Mouse (Mus musculus) erythroblast, embryonic 14.5 days (primary cell): ENCODE data around the gene Mfsd12. TPM values are rescaled to one million over a fixed set of nuclear protein-coding genes. Genes with fewer than 3 reads are reported as not detected.

Source experiments
- H3K27me3 ChIP-seq: 2 replicates; pipeline ENCODE4 v1.6.1; 2012; ENCODE audit warnings: inconsistent platforms; ENCODE audit not compliant: control insufficient read depth
- H3K36me3 ChIP-seq: 2 replicates; pipeline ENCODE4 v1.6.1; 2012; ENCODE audit warnings: mild to moderate bottlenecking, inconsistent platforms; ENCODE audit not compliant: control insufficient read depth
- H3K4me1 ChIP-seq: 2 replicates; pipeline ENCODE4 v1.6.1; 2012; ENCODE audit warnings: inconsistent platforms; ENCODE audit not compliant: control insufficient read depth
- H3K4me3 ChIP-seq: replicated peaks from 2 replicates; pipeline ENCODE3; 2012; ENCODE audit warnings: moderate library complexity, mild to moderate bottlenecking, inconsistent platforms
- H3K9me3 ChIP-seq: 2 replicates; pipeline ENCODE4 v1.6.1; 2012; ENCODE audit warnings: low read length, inconsistent platforms, mixed read lengths; ENCODE audit not compliant: control insufficient read depth
- GATA1 ChIP-seq: IDR thresholded peaks from 2 replicates; pipeline ENCODE4 v1.6.1; 2012; ENCODE audit warnings: low read length, inconsistent platforms, mixed read lengths
- TAL1 ChIP-seq: IDR thresholded peaks from 3 replicates; pipeline ENCODE4 v1.6.1; 2012; ENCODE audit warnings: low read length, inconsistent platforms, mixed read lengths
- polyA plus RNA-seq: library from polyadenylated mRNA; stranded (reverse); fragments of >175 nt; gene quantifications from 2 replicates; pipeline ENCODE4 v1.2.3, GENCODE M21; 2012

Mfsd12 gene
- polyA plus RNA-seq, 1 experiment, result 6.7 TPM

- Histone ChIP-seq H3K4me3 (peak overlapping the region; percentile 35), H3K9me3 (peaks cover 2% of the 10 kb centered on the region; the same call in 1 of the 2 replicates), H3K36me3 (peaks cover 70% of the 10 kb centered on the region), H3K4me1 (peaks cover 96% of the 10 kb centered on the region), H3K27me3 (no peaks in the 10 kb centered on the region)
- TF ChIP-seq TAL1 (no peak), GATA1 (no peak)
Measured at GRCm38 (mm10) chr10:81360721-81361120, 3.4 kb downstream of the Mfsd12 start.

GRCm38 (mm10) chr10:81362336-81362949, 5.2 kb downstream of the Mfsd12 start:
- Histone ChIP-seq H3K27me3 (no peaks in the 10 kb centered on the region), H3K9me3 (peaks cover 2% of the 10 kb centered on the region; the same call in 1 of the 2 replicates), H3K4me1 (peaks cover 100% of the 10 kb centered on the region), H3K4me3 (peak overlapping the region; percentile 57), H3K36me3 (peaks cover 87% of the 10 kb centered on the region)
- peak; percentile 71 for TF ChIP-seq GATA1
- peak; percentile 73 for TF ChIP-seq TAL1

DNA sequence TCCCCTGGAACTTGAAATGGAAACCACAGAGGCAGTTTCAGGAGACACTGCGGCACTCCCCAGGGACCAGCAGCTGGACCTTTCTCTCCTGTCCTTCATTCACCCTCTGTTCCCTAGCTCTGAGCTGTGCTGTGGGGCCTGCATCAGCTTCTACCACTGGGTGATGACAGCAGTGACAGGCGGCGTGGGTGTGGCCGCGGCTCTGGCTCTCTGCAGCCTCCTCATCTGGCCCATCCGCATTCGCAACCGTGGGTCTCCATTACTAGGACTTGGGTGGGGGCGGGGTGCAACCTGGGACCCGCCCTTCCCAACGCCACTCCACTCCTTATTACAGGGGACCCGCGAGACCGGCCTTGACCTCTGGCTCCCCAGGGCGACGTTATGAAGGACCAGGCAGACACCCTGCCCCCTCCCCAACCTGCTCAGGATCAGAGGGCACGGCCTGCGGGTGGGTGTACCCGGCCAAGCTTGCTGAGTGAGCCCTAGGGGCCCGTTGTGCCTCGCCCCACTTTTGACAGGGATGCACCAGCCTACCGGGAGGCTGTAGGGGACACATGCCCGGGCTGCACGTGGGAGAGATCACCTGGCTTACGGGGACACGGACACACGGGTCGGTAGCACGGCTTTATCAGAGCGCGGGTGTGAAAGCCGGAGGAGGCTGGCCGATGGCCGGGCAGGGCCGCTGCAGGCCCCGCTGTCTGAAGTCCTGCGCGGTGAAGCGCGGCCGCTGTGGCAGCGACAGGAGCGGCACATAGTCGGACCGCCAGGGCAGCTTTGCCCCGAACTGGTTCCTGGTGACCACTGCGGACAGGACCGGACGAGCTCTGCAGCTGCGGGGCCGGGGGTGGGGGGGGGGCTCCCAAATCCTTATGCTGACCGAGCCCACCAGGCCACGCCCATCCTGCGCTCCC, 6.4 kb downstream of the Mfsd12 start:
- no peaks in the 10 kb centered on the region; the same call in 1 of the 2 replicates for H3K27me3 ChIP-seq
- peaks cover 100% of the 10 kb centered on the region for H3K4me1 ChIP-seq
- H3K4me3 ChIP-seq, result peak overlapping the region; percentile 57
- TF ChIP-seq GATA1 (no peak), TAL1 (no peak)
- peaks cover 99% of the 10 kb centered on the region for H3K36me3 ChIP-seq
- H3K9me3 ChIP-seq, result peaks cover 2% of the 10 kb centered on the region; the same call in 1 of the 2 replicates

DNA sequence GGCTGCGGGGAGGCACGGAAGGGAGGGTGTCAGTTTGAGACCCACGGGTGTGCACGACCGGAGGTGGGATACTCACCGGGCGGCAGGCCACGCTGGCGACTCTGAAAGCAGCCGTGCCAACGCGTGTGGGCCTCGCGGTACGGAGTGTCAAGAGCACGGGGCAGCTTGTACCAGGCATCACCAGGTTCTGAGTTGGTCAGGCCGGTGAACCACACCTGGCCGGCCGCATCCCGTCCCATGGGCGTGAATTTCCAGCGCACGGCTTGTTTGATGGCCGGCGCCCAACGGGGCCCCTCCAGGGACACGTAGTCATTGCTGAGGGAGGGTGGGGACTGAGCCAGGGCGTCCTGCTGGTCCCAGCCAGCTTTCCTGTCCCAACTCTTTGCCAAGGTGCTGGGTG, 7.4 kb downstream of the Mfsd12 start:
- peaks cover 95% of the 10 kb centered on the region for H3K4me1 ChIP-seq
- H3K4me3 ChIP-seq, result peak overlapping the region; percentile 21
- H3K27me3 ChIP-seq, result no peaks in the 10 kb centered on the region; the same call in 1 of the 2 replicates
- H3K9me3 ChIP-seq, result peaks cover 2% of the 10 kb centered on the region; the same call in 1 of the 2 replicates
- peaks cover 100% of the 10 kb centered on the region for H3K36me3 ChIP-seq
- no peak for TF ChIP-seq GATA1
- TF ChIP-seq TAL1, result no peak

GRCm38 (mm10) chr10:81365073-81365472, 7.8 kb downstream of the Mfsd12 start:
- peaks cover 2% of the 10 kb centered on the region; the same call in 1 of the 2 replicates for H3K9me3 ChIP-seq
- peaks cover 100% of the 10 kb centered on the region for H3K36me3 ChIP-seq
- peaks cover 93% of the 10 kb centered on the region for H3K4me1 ChIP-seq
- no peak for TF ChIP-seq GATA1
- TF ChIP-seq TAL1, result no peak
- no peaks in the 10 kb centered on the region; the same call in 1 of the 2 replicates for H3K27me3 ChIP-seq
- no peak overlapping the region for H3K4me3 ChIP-seq

GRCm38 (mm10) chr10:81365672-81366476, 8.6 kb downstream of the Mfsd12 start, which contains the start of gene 4930404N11Rik:
Gene 4930404N11Rik (minus strand): TSS chr10:81365816.
- Histone ChIP-seq H3K9me3 (peaks cover 2% of the 10 kb centered on the region; the same call in 1 of the 2 replicates), H3K4me3 (peak within 1 kb of the TSS; percentile 21), H3K4me1 (peaks cover 88% of the 10 kb centered on the region), H3K36me3 (peaks cover 100% of the 10 kb centered on the region), H3K27me3 (no peaks in the 10 kb centered on the region; the same call in 1 of the 2 replicates)
- TF ChIP-seq GATA1 (no peak), TAL1 (no peak)

DNA sequence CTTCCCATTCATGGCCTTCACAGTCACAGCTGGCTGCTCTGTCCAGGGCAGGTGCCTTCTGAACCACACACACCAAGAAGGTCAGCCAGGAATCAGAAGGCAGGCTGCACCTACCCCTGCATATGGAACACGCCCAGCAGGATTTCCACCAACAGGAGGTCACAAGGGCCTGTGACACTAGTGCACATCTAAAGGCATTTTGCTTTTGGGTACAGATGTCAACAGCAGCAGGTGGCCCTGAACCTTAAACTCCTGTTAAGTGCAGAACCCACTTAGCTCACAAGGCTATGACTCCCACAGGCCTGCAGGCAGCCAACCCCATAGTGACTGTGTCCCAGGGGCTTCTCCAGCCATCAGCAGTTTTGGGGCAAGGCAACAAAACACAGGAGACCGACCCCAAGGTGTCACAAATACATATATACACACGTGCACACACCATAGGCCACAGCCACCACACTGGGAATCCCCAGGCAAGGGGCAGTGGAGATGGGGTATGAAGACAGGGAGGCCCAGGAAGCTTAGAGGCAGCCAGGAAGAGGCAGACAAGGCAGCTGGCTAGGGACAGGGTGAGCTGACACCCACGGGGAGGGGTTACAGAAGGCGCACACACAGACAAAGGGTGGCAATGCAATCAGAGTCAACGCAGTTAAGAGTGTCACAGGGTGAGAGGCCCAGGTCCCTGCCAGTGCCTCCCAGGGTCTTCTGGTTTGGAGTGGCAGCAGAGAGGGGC, 9.4 kb downstream of the Mfsd12 start:
- Histone ChIP-seq H3K36me3 (peaks cover 100% of the 10 kb centered on the region), H3K9me3 (peaks cover 2% of the 10 kb centered on the region; the same call in 1 of the 2 replicates), H3K27me3 (no peaks in the 10 kb centered on the region; the same call in 1 of the 2 replicates), H3K4me1 (peaks cover 83% of the 10 kb centered on the region), H3K4me3 (no peak overlapping the region)
- TF ChIP-seq GATA1 (no peak), TAL1 (no peak)

- Histone ChIP-seq H3K27me3 (no peaks in the 10 kb centered on the region; the same call in 1 of the 2 replicates), H3K9me3 (peaks cover 2% of the 10 kb centered on the region; the same call in 1 of the 2 replicates), H3K4me3 (no peak overlapping the region), H3K36me3 (peaks cover 100% of the 10 kb centered on the region), H3K4me1 (peaks cover 83% of the 10 kb centered on the region)
- TF ChIP-seq GATA1, result no peak
- TF ChIP-seq TAL1, result no peak
Measured at GRCm38 (mm10) chr10:81367207-81367495, 9.9 kb downstream of the Mfsd12 start.
